Comparison of ENCODE assay signal across 9 mouse cellular contexts in genomic region chr10:75835761-75836531, GRCm38 (mm10). TPM values are rescaled to one million over a fixed set of nuclear protein-coding genes. Genes with fewer than 3 reads are reported as not detected.
DNase-seq lines count a peak whose midpoint lies in the region; ATAC-seq and TF ChIP-seq lines count a peak whose summit lies in the region.
"Had no signal": no experiment of that assay in that cellular context is flagged by ENCODE, and none has a peak within 500 bp of the region (broad histone marks: within the 10 kb centered on the region; RNA-seq: fewer than 3 reads in every experiment).

No protein-coding gene starts in this region.

- no peak for TF ChIP-seq EP300 in ES-Bruce4 (IDR thresholded peaks at IDR 0.05; ENCODE audit: insufficient read depth, low read depth, low read length)

- ATAC-seq in forebrain, embryonic 16.5 days: no peak
- ATAC-seq in midbrain, embryonic 12.5 days (ENCODE audit: low FRiP score, low read depth): no peak

- peak overlapping the region; percentile 77 for H3K27ac ChIP-seq in ES-Bruce4 (ENCODE audit: insufficient read depth, low read length)
- H3K27ac ChIP-seq in forebrain, embryonic 16.5 days (ENCODE audit: low read length): no peak overlapping the region
- no peak overlapping the region for H3K27ac ChIP-seq in midbrain, embryonic 12.5 days (replicated peaks)
- H3K27ac ChIP-seq in cerebellum, adult 2 months (ENCODE audit: insufficient read depth, low read length): no peak overlapping the region

- peak overlapping the region; percentile 51 for H3K4me3 ChIP-seq in ES-Bruce4 (ENCODE audit: low read depth, low read length)
- peak overlapping the region; percentile 37 for H3K4me3 ChIP-seq in forebrain, embryonic 16.5 days (replicated peaks; ENCODE audit: low read length)
- H3K4me3 ChIP-seq in midbrain, embryonic 12.5 days: peak overlapping the region; percentile 25
- H3K4me3 ChIP-seq in cerebellum, adult 2 months (replicated peaks; ENCODE audit: insufficient read depth, low read depth, low read length): no peak overlapping the region

- H3K4me2 ChIP-seq in forebrain, embryonic 16.5 days (ENCODE audit: low read length): peak overlapping the region; percentile 52
- H3K4me2 ChIP-seq in midbrain, embryonic 12.5 days (replicated peaks): peak overlapping the region; percentile 42

- peak; percentile 49 for DNase-seq in 416B (ENCODE audit: low read depth)
- DNase-seq in kidney, postnatal 14 days: peak; percentile 83
- no peak for DNase-seq in layer of hippocampus, postnatal 36 days
- no peak for DNase-seq in cerebellum, postnatal 36 days
- no peak for DNase-seq in cerebellum, adult 2 months

- H3K9me3 ChIP-seq in ES-Bruce4 (replicated peaks; ENCODE audit: control insufficient read depth, insufficient read depth, low read length, poor library complexity, severe bottlenecking): no peaks in the 10 kb centered on the region
- no peaks in the 10 kb centered on the region for H3K9me3 ChIP-seq in forebrain, embryonic 16.5 days (ENCODE audit: control insufficient read depth, low read length)
- no peaks in the 10 kb centered on the region for H3K9me3 ChIP-seq in midbrain, embryonic 12.5 days

- peaks cover 5% of the 10 kb centered on the region for H3K4me1 ChIP-seq in ES-Bruce4 (ENCODE audit: control insufficient read depth, insufficient read depth, low read length)
- peaks cover 30% of the 10 kb centered on the region for H3K4me1 ChIP-seq in forebrain, embryonic 16.5 days (replicated peaks; ENCODE audit: control insufficient read depth, insufficient read depth, low read length)
- peaks cover 32% of the 10 kb centered on the region for H3K4me1 ChIP-seq in midbrain, embryonic 12.5 days
- 0 out of 2 replicates have a peak, but pooled peaks cover 3% of the 10 kb centered on the region for H3K4me1 ChIP-seq in cerebellum, adult 2 months (ENCODE audit: control insufficient read depth, insufficient read depth, low read length)

- no peaks in the 10 kb centered on the region for H3K36me3 ChIP-seq in ES-Bruce4 (ENCODE audit: control insufficient read depth, insufficient read depth, low read length, poor library complexity, severe bottlenecking)
- H3K36me3 ChIP-seq in forebrain, embryonic 16.5 days (ENCODE audit: control insufficient read depth, insufficient read depth): no peaks in the 10 kb centered on the region
- H3K36me3 ChIP-seq in midbrain, embryonic 12.5 days: no peaks in the 10 kb centered on the region

- peak overlapping the region; percentile 78 for H3K9ac ChIP-seq in ES-Bruce4 (ENCODE audit: low read depth, poor library complexity, severe bottlenecking)
- H3K9ac ChIP-seq in forebrain, embryonic 16.5 days (replicated peaks; ENCODE audit: low read depth, low read length): no peak overlapping the region
- no peak overlapping the region for H3K9ac ChIP-seq in midbrain, embryonic 12.5 days (replicated peaks)

- no peak for TF ChIP-seq POLR2A in ES-Bruce4 (IDR thresholded peaks at IDR 0.05; ENCODE audit: insufficient read depth, low read length)
- no peak for TF ChIP-seq POLR2A in cerebellum, adult 2 months (IDR thresholded peaks at IDR 0.05; ENCODE audit: borderline replicate concordance, insufficient read depth, low read length)

- no peak for TF ChIP-seq CTCF in ES-Bruce4 (IDR thresholded peaks at IDR 0.05; ENCODE audit: low read depth, low read length)
- no peak for TF ChIP-seq CTCF in cerebellum, adult 2 months (IDR thresholded peaks at IDR 0.05; ENCODE audit: borderline replicate concordance, insufficient read depth, low read depth, low read length)

- no peaks in the 10 kb centered on the region for H3K27me3 ChIP-seq in ES-Bruce4 (ENCODE audit: control insufficient read depth, insufficient read depth, low read length, poor library complexity, severe bottlenecking)
- H3K27me3 ChIP-seq in forebrain, embryonic 16.5 days (replicated peaks; ENCODE audit: control insufficient read depth, insufficient read depth, low read length): peaks cover 10% of the 10 kb centered on the region
- H3K27me3 ChIP-seq in midbrain, embryonic 12.5 days: peaks cover 48% of the 10 kb centered on the region
- H3K27me3 ChIP-seq in cerebellum, adult 2 months (ENCODE audit: control insufficient read depth, insufficient read depth, low read length): no peaks in the 10 kb centered on the region

- WGBS in forebrain, embryonic 16.5 days: 18% methylated on average over 9 of the region's 10 CpGs
- 30% methylated on average over 8 of the region's 10 CpGs for WGBS in midbrain, embryonic 12.5 days
- WGBS in cerebellum, adult 2 months: 25% methylated on average over 10 of the region's 10 CpGs

RNA-seq across cellular contexts. Expression of gene Gstt2, which starts 1.3 kb away (rescaled TPM):
- polyA plus RNA-seq in ES-Bruce4 (2011; ENCODE audit: insufficient read depth, insufficient read length, low read depth, missing spikeins): 26.3 and 31.9 TPM in 2 replicates
- polyA plus RNA-seq in forebrain, embryonic 16.5 days (2015; fragmentation: Nextera tagmentation; extraction: Ambion mirVana): 4.0 and 4.2 TPM in 2 replicates
- polyA plus RNA-seq in midbrain, embryonic 12.5 days (2016; fragmentation: Nextera tagmentation; extraction: Ambion mirVana): 7.7 and 7.9 TPM in 2 replicates
- 1 to 10 TPM; 2.5 to 3.4 TPM for total RNA-seq in layer of hippocampus, postnatal 36 days (2021)
- 21.0 and 26.6 TPM in 2 replicates for polyA plus RNA-seq in cerebellum, adult 2 months (2012; rRNA removed)

RNA-seq across cellular contexts. Expression of gene Gstt4, which starts 13.6 kb away (rescaled TPM):
- polyA plus RNA-seq in ES-Bruce4 (2011; ENCODE audit: insufficient read depth, insufficient read length, low read depth, missing spikeins): not detected in 2 replicates
- polyA plus RNA-seq in forebrain, embryonic 16.5 days (2015; fragmentation: Nextera tagmentation; extraction: Ambion mirVana): not detected in 2 replicates
- polyA plus RNA-seq in midbrain, embryonic 12.5 days (2016; fragmentation: Nextera tagmentation; extraction: Ambion mirVana): not detected in 2 replicates
- total RNA-seq in layer of hippocampus, postnatal 36 days (2021): not detected
- 0.14 TPM in 1 of 2 replicates, not detected in the other for polyA plus RNA-seq in cerebellum, adult 2 months (2012; rRNA removed)
- total RNA-seq: heart, adult 18-20 months had no signal

RNA-seq across cellular contexts. Expression of gene Mif, which starts 24.1 kb away (rescaled TPM):
- 1,651 and 1,929 TPM in 2 replicates for polyA plus RNA-seq in ES-Bruce4 (2011; ENCODE audit: insufficient read depth, insufficient read length, low read depth, missing spikeins)
- polyA plus RNA-seq in forebrain, embryonic 16.5 days (2015; fragmentation: Nextera tagmentation; extraction: Ambion mirVana): 1,679 and 1,753 TPM in 2 replicates
- 1,213 and 1,289 TPM in 2 replicates for polyA plus RNA-seq in midbrain, embryonic 12.5 days (2016; fragmentation: Nextera tagmentation; extraction: Ambion mirVana)
- total RNA-seq in layer of hippocampus, postnatal 36 days (2021): 100 to 1,000 TPM; 432 to 467 TPM
- polyA plus RNA-seq in cerebellum, adult 2 months (2012; rRNA removed): 1,309 and 1,339 TPM in 2 replicates

RNA-seq across cellular contexts. Expression of gene Gstt1, which starts 37.6 kb away (rescaled TPM):
- 8.9 and 9.5 TPM in 2 replicates for polyA plus RNA-seq in ES-Bruce4 (2011; ENCODE audit: insufficient read depth, insufficient read length, low read depth, missing spikeins)
- 10.5 and 15.2 TPM in 2 replicates for polyA plus RNA-seq in forebrain, embryonic 16.5 days (2015; fragmentation: Nextera tagmentation; extraction: Ambion mirVana)
- polyA plus RNA-seq in midbrain, embryonic 12.5 days (2016; fragmentation: Nextera tagmentation; extraction: Ambion mirVana): 5.3 and 7.0 TPM in 2 replicates
- 1 to 10 TPM; 4.6 to 6.1 TPM for total RNA-seq in layer of hippocampus, postnatal 36 days (2021)
- polyA plus RNA-seq in cerebellum, adult 2 months (2012; rRNA removed): 37.6 and 40.1 TPM in 2 replicates

RNA-seq across cellular contexts. Expression of gene Gstt3, which starts 54.7 kb away (rescaled TPM):
- polyA plus RNA-seq in ES-Bruce4 (2011; ENCODE audit: insufficient read depth, insufficient read length, low read depth, missing spikeins): 9.7 and 11.6 TPM in 2 replicates
- polyA plus RNA-seq in forebrain, embryonic 16.5 days (2015; fragmentation: Nextera tagmentation; extraction: Ambion mirVana): 0.77 and 1.2 TPM in 2 replicates
- polyA plus RNA-seq in midbrain, embryonic 12.5 days (2016; fragmentation: Nextera tagmentation; extraction: Ambion mirVana): 1.3 and 2.4 TPM in 2 replicates
- total RNA-seq in layer of hippocampus, postnatal 36 days (2021): 1 to 10 TPM; 1.4 to 3.2 TPM
- 8.5 and 8.7 TPM in 2 replicates for polyA plus RNA-seq in cerebellum, adult 2 months (2012; rRNA removed)

Comparison
In these comparisons a context has a peak if more than half of its experiments do, and no peak if none do; other contexts are left out.
1. DNase-seq: peak in 416B (single experiment) and kidney, postnatal 14 days (single experiment); none in layer of hippocampus, postnatal 36 days (0 of 2), cerebellum, postnatal 36 days (0 of 2) and cerebellum, adult 2 months (0 of 2).